Mouse (Mus musculus): ENCODE data around the gene Ror1. TPM values are rescaled to one million over a fixed set of nuclear protein-coding genes. Genes with fewer than 3 reads are reported as not detected.
A peak's percentile ranks its signal among the peaks of the same experiment; 100 is the strongest.

Gene Ror1
- polyA plus RNA-seq, 1 experiment from 2014 or later = 12.4 TPM

GRCm38 (mm10) chr4:100350106-100350795, 254.7 kb downstream of the Ror1 start:
- Histone ChIP-seq H3K4me1 (ENCODE audit: control insufficient read depth in 2 of 2, insufficient read depth in 2 of 2, low read length in 2 of 2) (peaks cover 2 to 12% of the 10 kb centered on the region in 2 experiments), H3K9me3 (ENCODE audit: control insufficient read depth, low read length) (no peaks in the 10 kb centered on the region), H3K27ac (replicated peaks in 1 of 2; ENCODE audit: control insufficient read depth in 1 of 2, insufficient read depth in 1 of 2, low read depth in 2 of 2, low read length in 2 of 2) (no peak overlapping the region), H3K4me3 (ENCODE audit: control insufficient read depth in 1 of 2, insufficient read depth in 1 of 2, low read depth in 1 of 2, low read length in 2 of 2) (no peak overlapping the region), H3K36me3 (ENCODE audit: control insufficient read depth, insufficient read depth, low read length) (no peaks in the 10 kb centered on the region), H3K4me2 (ENCODE audit: low read length) (no peak overlapping the region), H3K27me3 (ENCODE audit: control insufficient read depth, insufficient read depth, low read length) (no peaks in the 10 kb centered on the region), H3K9ac (ENCODE audit: low read length) (no peak overlapping the region)
- no peak for ATAC-seq (ENCODE audit: insufficient number of reproducible peaks, insufficient read depth, low FRiP score, low read depth)
- 81% methylated on average over 7 of the region's 7 CpGs for WGBS

- H3K9ac ChIP-seq (ENCODE audit: low read length) = no peak overlapping the region
- no peak for ATAC-seq (ENCODE audit: insufficient number of reproducible peaks, insufficient read depth, low FRiP score, low read depth)
- H3K4me2 ChIP-seq (ENCODE audit: low read length) = no peak overlapping the region
- H3K9me3 ChIP-seq (ENCODE audit: control insufficient read depth, low read length) = no peaks in the 10 kb centered on the region
- H3K27me3 ChIP-seq (ENCODE audit: control insufficient read depth, insufficient read depth, low read length) = no peaks in the 10 kb centered on the region
- H3K27ac ChIP-seq (replicated peaks in 1 of 2; ENCODE audit: control insufficient read depth in 1 of 2, insufficient read depth in 1 of 2, low read depth in 2 of 2, low read length in 2 of 2) = no peak overlapping the region
- no peak overlapping the region for H3K4me3 ChIP-seq (ENCODE audit: control insufficient read depth in 1 of 2, insufficient read depth in 1 of 2, low read depth in 1 of 2, low read length in 2 of 2)
- H3K36me3 ChIP-seq (ENCODE audit: control insufficient read depth, insufficient read depth, low read length) = no peaks in the 10 kb centered on the region
- peaks cover 2 to 12% of the 10 kb centered on the region in 2 experiments for H3K4me1 ChIP-seq (ENCODE audit: control insufficient read depth in 2 of 2, insufficient read depth in 2 of 2, low read length in 2 of 2)
Observed at GRCm38 (mm10) chr4:100351797-100352290, 256.3 kb downstream of the Ror1 start.

GRCm38 (mm10) chr4:100355566-100355965, 260.0 kb downstream of the Ror1 start:
- H3K9me3 ChIP-seq (ENCODE audit: control insufficient read depth, low read length) = no peaks in the 10 kb centered on the region
- H3K27ac ChIP-seq (replicated peaks in 1 of 2; ENCODE audit: control insufficient read depth in 1 of 2, insufficient read depth in 1 of 2, low read depth in 2 of 2, low read length in 2 of 2) = no peak overlapping the region
- ATAC-seq (ENCODE audit: insufficient number of reproducible peaks, insufficient read depth, low FRiP score, low read depth) = no peak
- no peak overlapping the region for H3K4me2 ChIP-seq (ENCODE audit: low read length)
- no peaks in the 10 kb centered on the region for H3K36me3 ChIP-seq (ENCODE audit: control insufficient read depth, insufficient read depth, low read length)
- WGBS = 69% methylated on average over 5 of the region's 5 CpGs
- H3K27me3 ChIP-seq (ENCODE audit: control insufficient read depth, insufficient read depth, low read length) = no peaks in the 10 kb centered on the region
- peaks cover 5 to 9% of the 10 kb centered on the region in 2 experiments for H3K4me1 ChIP-seq (ENCODE audit: control insufficient read depth in 2 of 2, insufficient read depth in 2 of 2, low read length in 2 of 2)
- no peak overlapping the region for H3K4me3 ChIP-seq (ENCODE audit: control insufficient read depth in 1 of 2, insufficient read depth in 1 of 2, low read depth in 1 of 2, low read length in 2 of 2)
- H3K9ac ChIP-seq (ENCODE audit: low read length) = no peak overlapping the region

GRCm38 (mm10) chr4:100357881-100358589, 262.4 kb downstream of the Ror1 start:
- peaks cover 4 to 7% of the 10 kb centered on the region in 2 experiments; a peak in 3 of 4 replicates for H3K4me1 ChIP-seq (ENCODE audit: control insufficient read depth in 2 of 2, insufficient read depth in 2 of 2, low read length in 2 of 2)
- H3K9me3 ChIP-seq (ENCODE audit: control insufficient read depth, low read length) = no peaks in the 10 kb centered on the region
- peak overlapping the region in 1 of 2 experiments; percentile 0; a peak in 1 of 4 replicates for H3K27ac ChIP-seq (replicated peaks in 1 of 2; ENCODE audit: control insufficient read depth in 1 of 2, insufficient read depth in 1 of 2, low read depth in 2 of 2, low read length in 2 of 2)
- no peak overlapping the region for H3K4me2 ChIP-seq (ENCODE audit: low read length)
- 41% methylated on average over 4 of the region's 4 CpGs for WGBS
- no peak for ATAC-seq (ENCODE audit: insufficient number of reproducible peaks, insufficient read depth, low FRiP score, low read depth)
- H3K4me3 ChIP-seq (ENCODE audit: control insufficient read depth in 1 of 2, insufficient read depth in 1 of 2, low read depth in 1 of 2, low read length in 2 of 2) = no peak overlapping the region
- no peaks in the 10 kb centered on the region for H3K27me3 ChIP-seq (ENCODE audit: control insufficient read depth, insufficient read depth, low read length)
- H3K36me3 ChIP-seq (ENCODE audit: control insufficient read depth, insufficient read depth, low read length) = no peaks in the 10 kb centered on the region
- no peak overlapping the region for H3K9ac ChIP-seq (ENCODE audit: low read length)

GRCm38 (mm10) chr4:100363666-100364065, 268.1 kb downstream of the Ror1 start:
- no peak for ATAC-seq (ENCODE audit: insufficient number of reproducible peaks, insufficient read depth, low FRiP score, low read depth)
- Histone ChIP-seq H3K9me3 (ENCODE audit: control insufficient read depth, low read length) (no peaks in the 10 kb centered on the region), H3K36me3 (ENCODE audit: control insufficient read depth, insufficient read depth, low read length) (no peaks in the 10 kb centered on the region), H3K4me2 (ENCODE audit: low read length) (no peak overlapping the region), H3K27ac (replicated peaks in 1 of 2; ENCODE audit: control insufficient read depth in 1 of 2, insufficient read depth in 1 of 2, low read depth in 2 of 2, low read length in 2 of 2) (no peak overlapping the region), H3K27me3 (ENCODE audit: control insufficient read depth, insufficient read depth, low read length) (no peaks in the 10 kb centered on the region), H3K4me1 (ENCODE audit: control insufficient read depth in 2 of 2, insufficient read depth in 2 of 2, low read length in 2 of 2) (peaks cover 2 to 5% of the 10 kb centered on the region in 2 experiments; a peak in 3 of 4 replicates), H3K4me3 (ENCODE audit: control insufficient read depth in 1 of 2, insufficient read depth in 1 of 2, low read depth in 1 of 2, low read length in 2 of 2) (no peak overlapping the region), H3K9ac (ENCODE audit: low read length) (no peak overlapping the region)
- 87% methylated on average over 7 of the region's 7 CpGs for WGBS

GRCm38 (mm10) chr4:100368691-100369090, 273.1 kb downstream of the Ror1 start:
- WGBS = 97% methylated on average over 2 of the region's 2 CpGs
- H3K9ac ChIP-seq (ENCODE audit: low read length) = no peak overlapping the region
- H3K9me3 ChIP-seq (ENCODE audit: control insufficient read depth, low read length) = no peaks in the 10 kb centered on the region
- no peaks in the 10 kb centered on the region for H3K36me3 ChIP-seq (ENCODE audit: control insufficient read depth, insufficient read depth, low read length)
- no peak overlapping the region for H3K27ac ChIP-seq (replicated peaks in 1 of 2; ENCODE audit: control insufficient read depth in 1 of 2, insufficient read depth in 1 of 2, low read depth in 2 of 2, low read length in 2 of 2)
- H3K4me2 ChIP-seq (ENCODE audit: low read length) = no peak overlapping the region
- ATAC-seq (ENCODE audit: insufficient number of reproducible peaks, insufficient read depth, low FRiP score, low read depth) = no peak
- H3K4me1 ChIP-seq (ENCODE audit: control insufficient read depth in 2 of 2, insufficient read depth in 2 of 2, low read length in 2 of 2) = 0 out of 4 replicates have a peak, but pooled peaks cover 0 to under 1% of the 10 kb centered on the region in 2 experiments
- H3K27me3 ChIP-seq (ENCODE audit: control insufficient read depth, insufficient read depth, low read length) = no peaks in the 10 kb centered on the region
- no peak overlapping the region for H3K4me3 ChIP-seq (ENCODE audit: control insufficient read depth in 1 of 2, insufficient read depth in 1 of 2, low read depth in 1 of 2, low read length in 2 of 2)

- H3K9me3 ChIP-seq (ENCODE audit: control insufficient read depth, low read length) = no peaks in the 10 kb centered on the region
- WGBS = 87% methylated on average over 7 of the region's 7 CpGs
- no peak for ATAC-seq (ENCODE audit: insufficient number of reproducible peaks, insufficient read depth, low FRiP score, low read depth)
Observed at GRCm38 (mm10) chr4:100369541-100370174, 274.1 kb downstream of the Ror1 start.

More at GRCm38 (mm10) chr4:100369541-100370174, 274.1 kb downstream of the Ror1 start:
- H3K36me3 ChIP-seq (ENCODE audit: control insufficient read depth, insufficient read depth, low read length) = no peaks in the 10 kb centered on the region
- H3K4me2 ChIP-seq (ENCODE audit: low read length) = no peak overlapping the region
- H3K27me3 ChIP-seq (ENCODE audit: control insufficient read depth, insufficient read depth, low read length) = no peaks in the 10 kb centered on the region
- no peak overlapping the region for H3K27ac ChIP-seq (replicated peaks in 1 of 2; ENCODE audit: control insufficient read depth in 1 of 2, insufficient read depth in 1 of 2, low read depth in 2 of 2, low read length in 2 of 2)
- H3K9ac ChIP-seq (ENCODE audit: low read length) = no peak overlapping the region
- no peak overlapping the region for H3K4me3 ChIP-seq (ENCODE audit: control insufficient read depth in 1 of 2, insufficient read depth in 1 of 2, low read depth in 1 of 2, low read length in 2 of 2)
- 0 out of 4 replicates have a peak, but pooled peaks cover 0 to 4% of the 10 kb centered on the region in 2 experiments for H3K4me1 ChIP-seq (ENCODE audit: control insufficient read depth in 2 of 2, insufficient read depth in 2 of 2, low read length in 2 of 2)
